Mouse (Mus musculus): Measurements from ENCODE around the gene Il11ra1. TPM values are rescaled to one million over a fixed set of nuclear protein-coding genes. Genes with fewer than 3 reads are reported as not detected.
"Not testable (repeated sequence)": the region's sequence is repeated elsewhere in the genome, so short reads cannot be mapped to it uniquely, and the experiment has no call there.

The Il11ra1 gene
- polyA plus RNA-seq, 1 experiment from 2014 or later: 142 TPM

DNA sequence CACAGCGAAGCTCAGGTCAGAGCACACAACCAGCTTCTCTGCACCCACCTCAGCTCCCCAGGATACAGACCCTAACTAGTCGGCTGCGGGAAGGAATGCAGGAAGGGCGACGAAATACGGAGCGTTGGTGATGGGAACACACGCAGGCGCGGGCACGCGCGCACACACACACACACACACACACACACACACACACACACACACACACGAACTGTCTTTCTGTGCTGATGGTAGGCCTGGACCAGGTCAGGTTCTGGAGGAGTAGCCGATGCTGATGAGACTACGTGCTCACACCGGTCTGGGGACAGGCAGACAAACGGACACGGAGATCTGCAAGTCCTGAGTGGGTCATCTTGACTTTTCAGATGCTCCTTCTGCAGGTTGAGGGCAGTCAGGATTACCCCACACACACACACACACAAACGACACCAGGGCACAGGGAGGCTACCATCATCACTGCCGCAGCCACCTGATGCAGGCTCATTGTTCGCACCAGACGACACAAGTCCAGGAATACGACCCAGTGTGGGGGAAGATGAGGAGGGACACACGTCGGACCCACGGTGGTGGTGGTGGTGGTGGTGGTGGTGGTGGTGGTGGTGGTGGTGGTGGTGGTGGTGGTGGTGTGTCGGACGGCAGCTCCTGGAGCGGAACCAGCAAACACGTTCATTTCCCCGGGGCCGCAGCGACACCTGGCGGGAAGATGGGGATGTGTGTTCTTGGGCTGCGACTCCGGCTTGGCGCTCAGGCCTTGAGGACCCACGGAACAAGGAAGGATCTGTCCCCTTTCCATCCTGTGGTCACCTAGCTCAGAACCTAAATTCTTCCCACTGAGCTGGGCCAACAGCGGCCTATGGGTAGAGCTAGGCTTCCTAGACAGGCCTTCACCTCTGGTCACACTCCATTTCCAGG lies 2.6 kb upstream of the Il11ra1 start, which contains the start of gene Cntfr:
Gene Cntfr, minus strand, starts transcription at position 160 of the 912 bp plus-strand sequence.
- H3K36me3 ChIP-seq (ENCODE audit: control insufficient read depth, insufficient read depth); H3K4me1 ChIP-seq (ENCODE audit: control insufficient read depth, insufficient read depth, low read length); ATAC-seq (replicated peaks; ENCODE audit: extremely low read depth, insufficient read depth, low FRiP score); H3K9ac ChIP-seq (ENCODE audit: low read length); H3K27ac ChIP-seq (ENCODE audit: low read length); H3K9me3 ChIP-seq (replicated peaks; ENCODE audit: control insufficient read depth, low read length); H3K27me3 ChIP-seq (ENCODE audit: control insufficient read depth, insufficient read depth, low read length); H3K4me3 ChIP-seq (ENCODE audit: low read length): not testable (repeated sequence)
- 12% methylated on average over 29 of the region's 40 CpGs for WGBS
- peak within 1 kb of the TSS; percentile 43; the same call in 1 of the 2 replicates for H3K4me2 ChIP-seq (ENCODE audit: low read depth, low read length)

DNA sequence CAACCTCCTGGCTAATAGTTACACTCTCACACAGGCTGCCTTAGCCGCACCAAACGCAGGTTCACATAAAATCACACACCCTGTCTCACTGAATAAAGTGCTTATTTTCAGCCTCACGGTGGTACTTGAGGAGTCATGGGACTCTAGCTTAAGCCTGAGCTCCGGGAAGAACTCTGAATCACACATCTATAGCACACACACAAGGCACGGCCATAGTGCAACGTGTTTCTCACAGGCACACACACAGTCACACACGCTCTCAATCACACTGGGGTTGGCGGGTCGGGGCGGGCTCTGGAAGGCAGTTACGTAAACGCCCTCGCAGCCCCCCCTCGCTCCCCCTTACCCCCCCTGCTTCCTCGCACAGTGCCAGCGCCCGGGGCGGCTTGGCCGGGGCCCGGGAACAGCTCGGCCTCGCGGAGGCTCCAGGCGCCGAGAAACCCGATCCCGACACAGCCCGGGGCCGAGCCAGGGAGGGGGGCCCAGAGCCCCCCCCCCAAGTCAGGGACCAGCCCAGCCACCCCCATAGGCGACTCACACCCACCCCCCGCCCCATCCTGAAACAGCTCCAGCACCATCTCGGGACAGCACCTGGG lies 1.3 kb upstream of the Il11ra1 start:
- not testable (repeated sequence) for H3K9me3 ChIP-seq (replicated peaks; ENCODE audit: control insufficient read depth, low read length); H3K4me3 ChIP-seq (ENCODE audit: low read length); H3K9ac ChIP-seq (ENCODE audit: low read length); H3K4me1 ChIP-seq (ENCODE audit: control insufficient read depth, insufficient read depth, low read length); H3K27ac ChIP-seq (ENCODE audit: low read length); H3K27me3 ChIP-seq (ENCODE audit: control insufficient read depth, insufficient read depth, low read length); ATAC-seq (replicated peaks; ENCODE audit: extremely low read depth, insufficient read depth, low FRiP score); H3K4me2 ChIP-seq (ENCODE audit: low read depth, low read length); H3K36me3 ChIP-seq (ENCODE audit: control insufficient read depth, insufficient read depth)
- 14% methylated on average over 24 of the region's 32 CpGs for WGBS

DNA sequence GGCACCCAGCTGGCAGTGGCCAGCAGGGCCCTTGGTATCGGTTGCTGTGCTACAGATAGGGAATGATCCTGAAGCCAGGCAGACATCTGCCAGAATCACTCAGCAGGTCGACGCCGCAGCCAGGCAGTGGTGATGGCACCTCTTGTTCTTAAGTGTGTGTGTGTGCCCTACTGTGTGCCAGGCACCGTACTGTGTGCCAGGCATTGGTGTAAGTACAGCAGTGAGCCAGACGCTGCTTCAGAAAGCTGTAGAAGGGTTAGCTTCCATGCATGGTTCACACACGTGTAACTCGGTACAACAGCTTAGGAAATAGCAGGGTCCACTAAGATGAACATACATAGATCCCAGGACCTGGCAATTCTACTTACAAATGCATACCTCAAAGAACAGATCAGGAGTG lies 435 bp downstream of the Il11ra1 start:
- not testable (repeated sequence) for ATAC-seq (replicated peaks; ENCODE audit: extremely low read depth, insufficient read depth, low FRiP score); H3K9ac ChIP-seq (ENCODE audit: low read length); H3K4me2 ChIP-seq (ENCODE audit: low read depth, low read length); H3K36me3 ChIP-seq (ENCODE audit: control insufficient read depth, insufficient read depth); H3K27ac ChIP-seq (ENCODE audit: low read length); H3K4me1 ChIP-seq (ENCODE audit: control insufficient read depth, insufficient read depth, low read length); H3K27me3 ChIP-seq (ENCODE audit: control insufficient read depth, insufficient read depth, low read length); H3K4me3 ChIP-seq (ENCODE audit: low read length); H3K9me3 ChIP-seq (replicated peaks; ENCODE audit: control insufficient read depth, low read length)
- 70% methylated on average over 1 of the region's 8 CpGs for WGBS

DNA sequence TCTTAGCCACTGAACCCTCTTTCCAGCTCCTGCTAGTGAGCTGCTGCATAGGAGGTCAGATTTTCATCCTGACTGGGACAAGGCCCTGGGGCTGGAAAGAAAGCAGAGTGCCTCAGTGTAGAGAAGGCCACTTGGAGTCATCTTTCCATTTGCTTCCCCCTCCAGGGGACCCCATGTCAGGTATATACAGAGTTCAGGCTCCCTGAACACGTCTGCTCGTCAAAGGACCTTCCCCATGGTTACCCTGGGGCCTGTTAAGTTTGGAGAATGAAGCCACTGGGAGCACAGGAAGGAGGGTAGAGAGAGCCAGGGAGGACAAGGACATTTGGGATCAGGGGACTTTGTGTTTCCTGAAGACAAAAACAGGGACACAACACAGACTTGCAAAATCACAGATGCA lies 2.4 kb downstream of the Il11ra1 start:
- not testable (repeated sequence) for H3K9me3 ChIP-seq (replicated peaks; ENCODE audit: control insufficient read depth, low read length); H3K4me3 ChIP-seq (ENCODE audit: low read length); H3K27me3 ChIP-seq (ENCODE audit: control insufficient read depth, insufficient read depth, low read length); H3K36me3 ChIP-seq (ENCODE audit: control insufficient read depth, insufficient read depth); H3K9ac ChIP-seq (ENCODE audit: low read length); ATAC-seq (replicated peaks; ENCODE audit: extremely low read depth, insufficient read depth, low FRiP score); H3K4me2 ChIP-seq (ENCODE audit: low read depth, low read length); H3K27ac ChIP-seq (ENCODE audit: low read length)
- WGBS: 71% methylated on average over 2 of the region's 2 CpGs
- peaks cover 11% of the 10 kb centered on the region for H3K4me1 ChIP-seq (ENCODE audit: control insufficient read depth, insufficient read depth, low read length)

DNA sequence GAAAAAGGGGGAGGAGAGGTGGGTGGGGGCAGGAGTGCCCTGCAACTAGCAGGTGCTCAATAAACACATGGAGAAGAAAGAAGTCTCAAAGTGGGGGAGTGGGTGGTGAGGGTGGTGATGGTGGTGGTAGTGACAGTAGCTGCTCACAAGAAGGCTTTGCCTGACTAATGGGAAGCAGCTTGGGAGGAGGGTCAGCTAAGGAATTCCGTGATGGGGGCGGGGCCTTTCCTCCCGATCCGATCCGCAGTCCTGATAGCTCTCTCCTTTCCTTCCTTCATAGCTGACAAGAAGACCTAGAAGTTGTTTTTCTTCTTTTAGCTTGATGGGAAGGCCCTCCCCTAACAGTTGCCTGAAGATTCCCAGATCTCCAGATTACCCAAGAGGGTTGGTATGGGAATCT lies 4.9 kb downstream of the Il11ra1 start:
- Histone ChIP-seq H3K4me2 (ENCODE audit: low read depth, low read length) (no peak overlapping the region), H3K27ac (ENCODE audit: low read length) (no peak overlapping the region), H3K4me3 (ENCODE audit: low read length) (no peak overlapping the region), H3K9me3 (replicated peaks; ENCODE audit: control insufficient read depth, low read length) (no peaks in the 10 kb centered on the region), H3K36me3 (ENCODE audit: control insufficient read depth, insufficient read depth) (no peaks in the 10 kb centered on the region), H3K9ac (ENCODE audit: low read length) (no peak overlapping the region), H3K27me3 (ENCODE audit: control insufficient read depth, insufficient read depth, low read length) (peaks cover 3% of the 10 kb centered on the region; the same call in 1 of the 2 replicates), H3K4me1 (ENCODE audit: control insufficient read depth, insufficient read depth, low read length) (peaks cover 13% of the 10 kb centered on the region)
- ATAC-seq (replicated peaks; ENCODE audit: extremely low read depth, insufficient read depth, low FRiP score): no peak
- WGBS: 11% methylated on average over 5 of the region's 5 CpGs

DNA sequence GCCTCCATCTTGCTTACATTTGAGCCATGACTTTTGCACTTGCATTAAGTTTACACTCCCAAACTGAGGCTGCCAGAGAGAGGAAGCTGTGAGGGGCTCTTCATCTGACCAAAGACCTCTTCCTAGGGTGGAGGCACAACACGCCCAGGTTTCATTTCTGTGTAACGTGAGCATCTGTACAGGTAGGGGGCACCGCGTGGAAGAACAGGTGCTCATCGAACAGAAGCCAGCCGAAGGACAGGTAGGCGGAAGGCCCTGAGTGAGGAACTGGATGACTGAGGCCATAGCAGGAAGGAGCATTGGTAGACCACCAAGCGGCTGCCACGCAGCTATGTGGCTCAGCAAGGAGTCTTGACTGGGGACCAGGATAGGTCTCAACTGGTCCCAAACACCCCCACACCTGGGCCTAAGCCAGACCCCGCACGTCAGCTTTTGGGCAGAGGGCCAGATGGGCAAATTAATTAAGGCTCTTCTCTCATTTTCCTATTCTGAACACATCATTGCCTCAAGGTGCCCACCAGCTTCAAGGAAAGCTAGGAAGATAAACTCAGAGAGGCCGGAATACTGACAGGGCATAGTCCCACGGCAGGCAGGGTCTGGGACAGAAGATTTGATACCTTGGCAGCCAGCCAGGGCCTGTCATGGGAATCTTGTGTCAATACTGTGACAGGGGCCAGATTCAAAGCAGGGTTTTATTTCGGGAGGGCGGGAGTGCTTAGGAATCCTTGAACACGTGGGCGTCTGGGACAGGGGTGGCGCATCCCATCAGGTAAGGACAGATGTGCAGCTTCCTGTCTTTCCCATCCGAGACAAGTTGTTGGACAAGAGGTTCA lies 6.3 kb downstream of the Il11ra1 start:
- no peaks in the 10 kb centered on the region; the same call in 1 of the 2 replicates for H3K36me3 ChIP-seq (ENCODE audit: control insufficient read depth, insufficient read depth)
- ATAC-seq (replicated peaks; ENCODE audit: extremely low read depth, insufficient read depth, low FRiP score): no peak
- 50% methylated on average over 19 of the region's 19 CpGs for WGBS

DNA sequence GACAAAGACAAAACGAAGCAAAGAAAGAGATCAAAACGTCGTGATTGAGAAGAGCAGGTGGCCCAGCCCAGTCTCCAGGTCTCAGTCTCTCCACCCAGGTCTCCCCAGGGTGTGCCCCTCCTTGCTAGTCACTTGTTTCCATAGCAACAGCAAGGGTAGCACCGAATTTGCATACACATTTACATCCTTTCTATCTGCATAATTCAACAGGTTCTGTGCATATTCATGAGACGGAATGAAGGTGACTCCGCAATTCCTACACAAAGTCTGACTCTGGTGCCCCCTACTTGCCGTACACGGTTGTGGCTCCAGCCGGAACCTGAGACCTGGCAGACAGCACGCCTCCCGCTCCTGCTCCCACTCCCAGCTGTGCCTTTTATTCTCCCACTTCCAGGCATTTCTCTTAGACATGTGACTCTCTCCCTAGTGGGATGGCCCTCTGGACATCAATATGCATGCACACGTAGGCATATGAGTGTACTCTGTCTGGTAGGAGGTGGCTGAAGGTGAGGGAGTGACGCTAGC lies 7.3 kb downstream of the Il11ra1 start:
- peaks cover 3% of the 10 kb centered on the region; the same call in 1 of the 2 replicates for H3K27me3 ChIP-seq (ENCODE audit: control insufficient read depth, insufficient read depth, low read length)
- H3K9ac ChIP-seq (ENCODE audit: low read length): no peak overlapping the region
- WGBS: 4% methylated on average over 13 of the region's 13 CpGs
- H3K36me3 ChIP-seq (ENCODE audit: control insufficient read depth, insufficient read depth): no peaks in the 10 kb centered on the region; the same call in 1 of the 2 replicates
- H3K9me3 ChIP-seq (replicated peaks; ENCODE audit: control insufficient read depth, low read length): no peaks in the 10 kb centered on the region
- H3K4me3 ChIP-seq (ENCODE audit: low read length): no peak overlapping the region
- peak; percentile 46; the same call in 1 of the 2 replicates for ATAC-seq (replicated peaks; ENCODE audit: extremely low read depth, insufficient read depth, low FRiP score)
- H3K4me1 ChIP-seq (ENCODE audit: control insufficient read depth, insufficient read depth, low read length): peaks cover 19% of the 10 kb centered on the region
- peak overlapping the region; percentile 12; the same call in 1 of the 2 replicates for H3K4me2 ChIP-seq (ENCODE audit: low read depth, low read length)
- H3K27ac ChIP-seq (ENCODE audit: low read length): no peak overlapping the region

More for the DNA sequence above, 6.3 kb downstream of the Il11ra1 start:
- H3K4me1 ChIP-seq (ENCODE audit: control insufficient read depth, insufficient read depth, low read length): peaks cover 13% of the 10 kb centered on the region
- no peak overlapping the region for H3K4me3 ChIP-seq (ENCODE audit: low read length)
- peaks cover 3% of the 10 kb centered on the region; the same call in 1 of the 2 replicates for H3K27me3 ChIP-seq (ENCODE audit: control insufficient read depth, insufficient read depth, low read length)
- no peak overlapping the region for H3K27ac ChIP-seq (ENCODE audit: low read length)
- H3K9me3 ChIP-seq (replicated peaks; ENCODE audit: control insufficient read depth, low read length): no peaks in the 10 kb centered on the region
- H3K4me2 ChIP-seq (ENCODE audit: low read depth, low read length): no peak overlapping the region
- H3K9ac ChIP-seq (ENCODE audit: low read length): no peak overlapping the region

DNA sequence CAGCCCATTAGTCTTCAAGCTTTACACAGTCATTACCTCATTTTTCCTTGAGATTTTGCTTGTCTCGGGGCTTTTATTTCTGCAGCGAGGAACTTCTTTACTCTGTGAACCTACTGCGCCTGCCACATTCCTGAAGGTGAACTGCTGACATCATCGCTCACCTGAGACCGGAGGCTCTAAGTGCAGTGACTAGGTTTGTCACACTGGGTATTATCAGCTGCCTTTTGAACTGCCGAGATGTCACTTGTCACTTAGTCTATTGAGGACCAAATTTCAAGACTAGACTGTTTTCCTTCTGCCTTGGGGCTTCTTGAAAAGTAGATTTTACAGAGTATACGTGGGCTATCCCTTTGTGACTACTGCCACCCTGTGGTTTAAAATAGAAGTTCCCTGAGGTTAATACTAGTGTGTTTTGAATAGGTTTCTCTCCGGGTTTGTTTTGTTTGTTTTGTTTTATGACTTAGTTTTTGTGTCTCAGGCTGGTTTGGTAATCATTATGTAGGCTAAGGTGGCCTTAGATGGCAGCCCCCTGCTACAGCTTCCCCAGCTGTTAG lies 8.5 kb downstream of the Il11ra1 start:
- no peak overlapping the region for H3K4me3 ChIP-seq (ENCODE audit: low read length)
- no peak overlapping the region for H3K4me2 ChIP-seq (ENCODE audit: low read depth, low read length)
- no peaks in the 10 kb centered on the region; the same call in 1 of the 2 replicates for H3K36me3 ChIP-seq (ENCODE audit: control insufficient read depth, insufficient read depth)
- 38% methylated on average over 8 of the region's 8 CpGs for WGBS
- no peaks in the 10 kb centered on the region for H3K9me3 ChIP-seq (replicated peaks; ENCODE audit: control insufficient read depth, low read length)
- H3K27ac ChIP-seq (ENCODE audit: low read length): no peak overlapping the region
- H3K4me1 ChIP-seq (ENCODE audit: control insufficient read depth, insufficient read depth, low read length): peaks cover 27% of the 10 kb centered on the region
- ATAC-seq (replicated peaks; ENCODE audit: extremely low read depth, insufficient read depth, low FRiP score): no peak
- no peak overlapping the region for H3K9ac ChIP-seq (ENCODE audit: low read length)
- H3K27me3 ChIP-seq (ENCODE audit: control insufficient read depth, insufficient read depth, low read length): peaks cover 3% of the 10 kb centered on the region; the same call in 1 of the 2 replicates
